Mouse (Mus musculus): ENCODE results near the gene Krtap9-3. TPM values are rescaled to one million over a fixed set of nuclear protein-coding genes. Genes with fewer than 3 reads are reported as not detected.

Gene Krtap9-3
- polyA plus RNA-seq (2012; rRNA removed): not detected in 2 replicates

GRCm38 (mm10) chr11:99597742-99598141, at the start of gene Krtap9-3:
TSS of gene Krtap9-3 (minus strand) at chr11:99598105.

DNA sequence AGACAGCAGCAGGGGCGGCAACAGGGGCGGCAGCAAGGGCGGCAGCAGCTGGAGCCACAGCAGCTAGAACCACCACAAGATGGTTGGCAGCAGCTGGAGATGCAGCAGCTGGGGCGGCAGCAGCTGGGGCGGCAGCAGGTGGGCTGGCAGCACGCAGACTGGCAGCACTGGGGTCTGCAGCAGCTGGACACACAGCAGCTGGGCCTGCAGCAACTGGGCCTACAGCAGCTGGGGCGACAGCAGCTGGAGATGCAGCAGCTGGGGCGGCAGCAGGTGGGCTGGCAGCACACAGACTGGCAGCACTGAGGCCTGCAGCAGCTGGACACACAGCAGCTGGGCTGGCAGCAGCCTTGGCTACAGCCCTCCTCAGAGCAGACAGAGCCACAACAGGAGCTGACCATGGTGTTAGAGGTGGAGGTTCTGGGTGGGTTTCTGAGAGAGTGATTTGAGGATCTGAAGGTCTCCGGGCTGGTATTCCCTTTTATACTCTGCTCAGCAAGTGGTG, 45.8 kb upstream of the Krtap9-3 start, which contains the start of gene Krtap4-7:
TSS of gene Krtap4-7 (minus strand) at position 455 of the 505 bp plus-strand sequence.

DNA sequence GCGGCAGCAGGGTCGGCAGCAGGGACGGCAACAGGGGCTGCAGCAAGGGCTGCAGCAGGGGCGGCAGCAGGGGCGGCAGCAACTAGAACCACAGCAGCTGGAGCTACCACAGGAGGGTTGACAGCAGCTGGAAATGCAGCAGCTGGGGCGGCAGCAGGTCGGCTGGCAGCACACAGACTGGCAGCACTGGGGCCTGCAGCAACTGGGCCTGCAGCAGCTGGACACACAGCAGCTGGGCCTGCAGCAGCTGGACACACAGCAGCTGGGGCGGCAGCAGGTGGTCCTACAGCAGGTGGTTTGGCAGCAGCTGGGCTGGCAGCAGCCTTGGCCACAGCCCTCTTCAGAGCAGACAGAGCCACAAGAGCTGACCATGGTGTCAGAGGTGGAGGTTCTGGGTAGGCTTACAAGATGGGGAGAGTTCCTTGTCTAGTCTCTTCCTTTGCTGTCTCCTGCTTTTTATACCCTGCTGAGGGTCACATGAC, 36.8 kb upstream of the Krtap9-3 start, which contains the start of gene Krtap4-2:
TSS of gene Krtap4-2 (minus strand) at position 432 of the 482 bp plus-strand sequence.

DNA sequence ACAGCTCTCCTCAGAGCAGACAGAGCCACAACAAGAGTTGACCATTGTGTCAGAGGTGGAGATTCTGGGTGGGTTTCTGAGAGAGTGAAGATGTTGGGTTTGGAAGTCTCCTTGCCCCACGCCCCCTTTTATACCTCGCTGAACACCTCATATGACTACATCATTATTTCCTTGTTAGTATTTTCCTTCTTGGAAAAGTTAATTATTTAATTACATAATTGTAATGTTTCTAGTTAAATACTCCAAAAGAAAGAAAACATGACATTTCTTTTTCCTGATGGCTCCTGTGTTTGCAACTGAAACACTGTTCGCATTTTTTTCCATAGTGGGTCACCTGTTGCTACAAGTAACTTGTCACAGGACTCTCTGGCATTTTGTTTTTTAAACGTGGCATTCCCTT, 30.2 kb upstream of the Krtap9-3 start, which contains the start of gene Krtap4-1:
TSS of gene Krtap4-1 (minus strand) at position 101 of the 400 bp plus-strand sequence.

GRCm38 (mm10) chr11:99620335-99620734, 22.4 kb upstream of the Krtap9-3 start, which contains the start of gene Gm11562:
TSS of gene Gm11562 (minus strand) at chr11:99620435.

DNA sequence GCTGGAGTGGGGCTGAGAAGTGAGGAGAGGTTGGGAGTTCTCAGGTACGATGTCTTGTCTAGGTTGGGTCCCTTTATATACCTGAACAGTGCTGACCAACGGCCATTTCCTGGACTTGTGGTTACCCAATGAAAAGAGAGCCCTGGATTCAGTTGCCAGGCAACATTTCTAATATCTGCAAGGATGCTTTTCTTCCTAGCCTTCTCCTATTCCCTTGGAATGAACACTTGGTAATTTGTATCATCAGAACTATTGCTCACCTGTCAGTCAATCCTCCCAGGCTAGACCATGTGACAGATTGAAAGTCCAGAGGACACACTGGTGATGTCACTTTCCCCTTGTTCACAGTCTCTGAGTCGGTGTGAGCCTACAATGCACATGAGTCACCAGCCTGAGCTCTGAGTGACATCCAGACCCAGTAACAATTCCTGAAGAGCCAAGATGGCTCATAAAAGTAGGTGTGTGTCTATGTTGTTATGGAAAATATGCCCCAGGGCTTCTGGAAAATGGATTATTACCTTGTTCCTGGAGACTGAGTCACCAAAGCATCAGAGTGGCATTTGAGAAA, 17.0 kb upstream of the Krtap9-3 start, which contains the start of gene Krtap2-4:
TSS of gene Krtap2-4 (minus strand) at position 51 of the 568 bp plus-strand sequence.

DNA sequence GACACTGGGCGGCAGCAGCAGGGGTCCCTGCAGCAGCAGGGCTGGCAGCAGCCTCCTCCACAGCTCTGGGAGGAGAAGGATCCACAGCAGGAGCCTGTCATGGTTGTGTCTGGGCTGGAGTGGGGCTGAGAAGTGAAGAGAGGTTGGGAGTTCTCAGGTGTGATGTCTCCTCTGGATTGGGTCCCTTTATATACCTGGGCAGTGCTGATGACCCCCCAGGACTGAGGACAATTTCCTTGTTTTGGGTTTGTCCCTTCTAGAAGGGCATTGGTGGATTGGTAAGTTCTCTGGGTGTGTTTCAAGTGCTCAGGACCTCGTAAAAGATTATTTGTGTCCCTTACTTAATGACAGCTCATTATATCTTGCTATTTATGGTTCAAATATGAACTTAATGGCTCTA, 12.2 kb upstream of the Krtap9-3 start, which contains the start of gene Gm11937:
TSS of gene Gm11937 (minus strand) at position 101 of the 400 bp plus-strand sequence.

DNA sequence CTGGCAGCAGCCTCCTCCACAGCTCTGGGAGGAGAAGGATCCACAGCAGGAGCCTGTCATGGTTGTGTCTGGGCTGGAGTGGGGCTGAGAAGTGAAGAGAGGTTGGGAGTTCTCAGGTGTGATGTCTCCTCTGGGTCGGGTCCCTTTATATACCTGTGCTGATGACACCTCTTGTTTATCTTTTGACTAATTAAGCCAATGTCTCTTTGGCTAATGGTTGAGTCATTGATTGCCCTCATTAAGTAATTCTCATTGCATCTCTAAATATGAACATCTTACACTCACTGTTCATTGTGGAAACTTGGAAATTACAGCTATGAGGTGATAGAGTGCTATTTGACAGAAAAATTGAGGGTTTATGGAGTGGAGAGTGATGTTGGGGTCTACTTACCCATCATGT, 5.3 kb upstream of the Krtap9-3 start, which contains the start of gene Gm11938:
TSS of gene Gm11938 (minus strand) at position 101 of the 400 bp plus-strand sequence.

DNA sequence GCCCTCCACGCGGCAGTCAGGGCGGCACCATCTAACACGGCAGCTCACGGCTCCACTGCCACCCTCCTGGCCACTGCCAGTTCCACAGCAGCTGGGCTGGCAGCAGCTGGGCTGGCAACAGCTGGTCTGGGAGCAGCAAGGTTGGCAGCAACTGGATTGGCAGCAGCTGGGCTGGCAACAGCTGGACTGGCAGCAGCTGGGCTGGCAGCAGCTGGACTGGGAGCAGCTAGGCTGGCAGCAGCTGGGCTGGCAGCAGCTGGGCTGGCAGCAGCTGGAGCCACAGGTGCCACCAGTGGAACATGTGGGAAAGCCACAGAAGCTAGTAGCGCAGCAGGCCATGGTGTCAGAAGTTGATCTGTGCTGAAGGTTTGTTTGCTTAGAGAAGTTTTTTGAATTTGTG, 6.9 kb downstream of the Krtap9-3 start, which contains the start of gene Krtap1-3:
TSS of gene Krtap1-3 (minus strand) at position 359 of the 400 bp plus-strand sequence.

DNA sequence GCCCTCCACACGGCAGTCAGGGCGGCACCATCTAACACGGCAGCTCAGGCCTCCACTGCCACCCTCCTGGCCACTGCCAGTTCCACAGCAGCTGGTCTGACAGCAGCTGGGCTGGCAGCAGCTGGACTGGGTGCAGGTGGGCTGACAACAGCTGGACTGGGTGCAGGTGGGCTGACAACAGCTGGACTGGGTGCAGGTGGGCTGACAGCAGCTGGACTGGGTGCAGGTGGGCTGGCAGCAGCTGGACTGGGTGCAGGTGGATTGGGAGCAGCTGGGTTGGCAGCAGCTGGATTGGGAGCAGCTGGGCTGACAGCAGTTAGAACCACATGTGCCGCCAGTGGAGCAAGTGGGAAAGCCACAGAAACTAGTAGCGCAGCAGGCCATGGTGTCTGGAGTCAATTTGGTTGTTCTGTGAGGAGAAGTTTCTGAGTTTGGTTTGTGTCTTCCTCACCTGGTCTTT, 14.6 kb downstream of the Krtap9-3 start, which contains the start of gene Krtap1-4:
TSS of gene Krtap1-4 (minus strand) at position 410 of the 460 bp plus-strand sequence.

GRCm38 (mm10) chr11:99580636-99581035, 17.3 kb downstream of the Krtap9-3 start, which contains the start of gene Krtap1-5:
TSS of gene Krtap1-5 (minus strand) at chr11:99581016.

GRCm38 (mm10) chr11:99566530-99566929, 31.4 kb downstream of the Krtap9-3 start, which contains the start of gene Krtap3-1:
TSS of gene Krtap3-1 (minus strand) at chr11:99566630.

GRCm38 (mm10) chr11:99559366-99559765, 38.5 kb downstream of the Krtap9-3 start, which contains the start of gene Gm11939:
TSS of gene Gm11939 (minus strand) at chr11:99559466.

DNA sequence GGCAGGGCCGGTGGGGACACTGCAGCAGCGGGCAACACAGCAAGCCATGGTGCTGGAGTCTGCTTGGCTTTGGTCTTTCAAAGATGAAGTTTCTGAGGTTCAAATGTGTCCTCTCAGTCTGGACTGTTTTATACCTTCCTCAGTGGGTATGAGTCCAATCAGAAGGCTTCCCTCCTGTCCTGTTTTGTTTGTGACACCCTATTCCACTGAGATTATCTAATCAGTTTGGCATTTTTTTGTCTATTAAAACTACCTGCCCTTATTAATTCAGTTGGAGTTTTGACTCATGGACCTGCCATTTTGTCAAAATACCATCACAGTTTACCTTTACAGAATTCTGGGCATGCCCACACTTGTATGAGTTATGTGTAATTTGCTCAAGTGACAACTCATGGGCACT, 41.2 kb downstream of the Krtap9-3 start, which contains the start of gene Krtap3-2:
TSS of gene Krtap3-2 (minus strand) at position 101 of the 400 bp plus-strand sequence.

GRCm38 (mm10) chr11:99550765-99551164, 47.1 kb downstream of the Krtap9-3 start, which contains the start of gene Krtap3-3:
TSS of gene Krtap3-3 (minus strand) at chr11:99550865.

Other genes with a start within 250 kb of the Krtap9-3 start
- gene Krt27, start 247.0 kb downstream of the Krtap9-3 start, polyA plus RNA-seq (2012; rRNA removed): not detected in 2 replicates
- 0.06 TPM in 1 of 2 replicates, not detected in the other for gene Krt28, start 223.2 kb downstream of the Krtap9-3 start, polyA plus RNA-seq (2012; rRNA removed)
- 1.2 and 1.3 TPM in 2 replicates for gene Krt10, start 208.7 kb downstream of the Krtap9-3 start, polyA plus RNA-seq (2012; rRNA removed)
- 0.03 and 0.05 TPM in 2 replicates for gene Krt12, start 175.8 kb downstream of the Krtap9-3 start, polyA plus RNA-seq (2012; rRNA removed)
- gene Krt20, start 160.0 kb downstream of the Krtap9-3 start, polyA plus RNA-seq (2012; rRNA removed): 16.0 and 17.2 TPM in 2 replicates
- 0.40 and 0.45 TPM in 2 replicates for gene Krt23, start 105.0 kb downstream of the Krtap9-3 start, polyA plus RNA-seq (2012; rRNA removed)
- not detected in 2 replicates for gene Krt39, start 76.8 kb downstream of the Krtap9-3 start, polyA plus RNA-seq (2012; rRNA removed)
- not detected in 2 replicates for gene Krt40, start 54.9 kb downstream of the Krtap9-3 start, polyA plus RNA-seq (2012; rRNA removed)
- not detected in 2 replicates for gene Krtap3-3, start 47.2 kb downstream of the Krtap9-3 start, polyA plus RNA-seq (2012; rRNA removed)
- not detected in 2 replicates for gene Krtap3-2, start 41.3 kb downstream of the Krtap9-3 start, polyA plus RNA-seq (2012; rRNA removed)
- not detected in 2 replicates for gene Gm11939, start 38.6 kb downstream of the Krtap9-3 start, polyA plus RNA-seq (2012; rRNA removed)
- gene Krtap3-1, start 31.5 kb downstream of the Krtap9-3 start, polyA plus RNA-seq (2012; rRNA removed): not detected in 2 replicates
- not detected in 2 replicates for gene Krtap1-5, start 17.1 kb downstream of the Krtap9-3 start, polyA plus RNA-seq (2012; rRNA removed)
- not detected in 2 replicates for gene Krtap1-4, start 14.5 kb downstream of the Krtap9-3 start, polyA plus RNA-seq (2012; rRNA removed)
- gene Krtap1-3, start 6.8 kb downstream of the Krtap9-3 start, polyA plus RNA-seq (2012; rRNA removed): not detected in 2 replicates
- not detected in 2 replicates for gene Gm11938, start 5.2 kb upstream of the Krtap9-3 start, polyA plus RNA-seq (2012; rRNA removed)
- gene Gm11937, start 12.1 kb upstream of the Krtap9-3 start, polyA plus RNA-seq (2012; rRNA removed): not detected in 2 replicates
- not detected in 2 replicates for gene Krtap2-4, start 16.7 kb upstream of the Krtap9-3 start, polyA plus RNA-seq (2012; rRNA removed)
- not detected in 2 replicates for gene Gm11562, start 22.3 kb upstream of the Krtap9-3 start, polyA plus RNA-seq (2012; rRNA removed)
- not detected in 2 replicates for gene Krtap4-1, start 30.1 kb upstream of the Krtap9-3 start, polyA plus RNA-seq (2012; rRNA removed)
- not detected in 2 replicates for gene Krtap4-2, start 37.0 kb upstream of the Krtap9-3 start, polyA plus RNA-seq (2012; rRNA removed)
- gene Krtap4-7, start 46.0 kb upstream of the Krtap9-3 start, polyA plus RNA-seq (2012; rRNA removed): not detected in 2 replicates
- not detected in 2 replicates for gene Gm11555, start 52.1 kb upstream of the Krtap9-3 start, polyA plus RNA-seq (2012; rRNA removed)
- gene Gm11563, start 60.9 kb upstream of the Krtap9-3 start, polyA plus RNA-seq (2012; rRNA removed): not detected in 2 replicates
- not detected in 2 replicates for gene Krtap4-6, start 67.9 kb upstream of the Krtap9-3 start, polyA plus RNA-seq (2012; rRNA removed)
- gene Gm14190, start 92.6 kb upstream of the Krtap9-3 start, polyA plus RNA-seq (2012; rRNA removed): not detected in 2 replicates
- gene Gm14180, start 136.2 kb upstream of the Krtap9-3 start, polyA plus RNA-seq (2012; rRNA removed): not detected in 2 replicates
- not detected in 2 replicates for gene Gm11595, start 174.8 kb upstream of the Krtap9-3 start, polyA plus RNA-seq (2012; rRNA removed)
- gene Krtap4-8, start 182.6 kb upstream of the Krtap9-3 start, polyA plus RNA-seq (2012; rRNA removed): not detected in 2 replicates
- not detected in 2 replicates for gene Krtap4-9, start 187.1 kb upstream of the Krtap9-3 start, polyA plus RNA-seq (2012; rRNA removed)
- not detected in 2 replicates for gene Gm11596, start 195.4 kb upstream of the Krtap9-3 start, polyA plus RNA-seq (2012; rRNA removed)
- not detected in 2 replicates for gene Gm11569, start 200.8 kb upstream of the Krtap9-3 start, polyA plus RNA-seq (2012; rRNA removed)
- not detected in 2 replicates for gene Gm11554, start 206.3 kb upstream of the Krtap9-3 start, polyA plus RNA-seq (2012; rRNA removed)
- not detected in 2 replicates for gene Krtap4-13, start 211.8 kb upstream of the Krtap9-3 start, polyA plus RNA-seq (2012; rRNA removed)
- not detected in 2 replicates for gene Gm11564, start 217.6 kb upstream of the Krtap9-3 start, polyA plus RNA-seq (2012; rRNA removed)
- not detected in 2 replicates for gene 2300003K06Rik, start 240.0 kb upstream of the Krtap9-3 start, polyA plus RNA-seq (2012; rRNA removed)